Mouse (Mus musculus) heart, embryonic 12.5 days (tissue): ENCODE results near the gene Lrrc4. TPM values are rescaled to one million over a fixed set of nuclear protein-coding genes. Genes with fewer than 3 reads are reported as not detected.

Source experiments
- ATAC-seq: fragments of 200-750 bp; cut with Nextera tagmentation; 2 replicates; pipeline ENCODE4 v1.8.0; 2017; ENCODE audit warnings: moderate TSS enrichment, moderate library complexity; ENCODE audit not compliant: insufficient number of reproducible peaks, low FRiP score
- H3K27ac ChIP-seq: fragments of 300-500 bp; sonication (generic); 2 replicates; pipeline ENCODE4 v1.5.1; 2016; ENCODE audit warnings: mild to moderate bottlenecking, moderate library complexity; ENCODE audit not compliant: poor library complexity, severe bottlenecking
- H3K27me3 ChIP-seq: fragments of 300-500 bp; sonication (generic); replicated peaks from 2 replicates; pipeline ENCODE4 v1.6.1; 2016; ENCODE audit warnings: mild to moderate bottlenecking, moderate library complexity
- H3K36me3 ChIP-seq: fragments of 300-500 bp; sonication (generic); 2 replicates; pipeline ENCODE4 v1.6.1; 2016; ENCODE audit warnings: mild to moderate bottlenecking, moderate library complexity
- H3K4me1 ChIP-seq: fragments of 300-500 bp; sonication (generic); replicated peaks from 2 replicates; pipeline ENCODE4 v1.6.1; 2016; ENCODE audit warnings: mild to moderate bottlenecking
- H3K4me2 ChIP-seq: fragments of 300-500 bp; sonication (generic); 2 replicates; pipeline ENCODE4 v1.6.1; 2016; ENCODE audit warnings: mild to moderate bottlenecking, moderate library complexity
- H3K4me3 ChIP-seq: fragments of 300-500 bp; sonication (generic); 2 replicates; pipeline ENCODE4 v1.5.1; 2016; ENCODE audit warnings: mild to moderate bottlenecking
- H3K9ac ChIP-seq: fragments of 300-500 bp; sonication (generic); 2 replicates; pipeline ENCODE4 v1.6.1; 2016; ENCODE audit warnings: mild to moderate bottlenecking, moderate library complexity
- H3K9me3 ChIP-seq: fragments of 300-500 bp; sonication (generic); replicated peaks from 2 replicates; pipeline ENCODE4 v1.6.1; 2016; ENCODE audit warnings: mild to moderate bottlenecking, moderate library complexity
- WGBS: fragments of 180-500 bp; shearing (Covaris S2); methylation state at CpG from one replicate; pipeline ENCODE4 v1.1.7; 2016; 5-methylcytosine and 5-hydroxymethylcytosine counted together
- polyA plus RNA-seq: library from polyadenylated mRNA; unstranded; fragments of >200 nt; fragmentation: Nextera tagmentation; extraction: Ambion mirVana; gene quantifications from 2 replicates; pipeline ENCODE4 v1.2.1, GENCODE M21; 2016

Gene Lrrc4
- polyA plus RNA-seq, 1 experiment from 2014 or later: 0.51 TPM

DNA sequence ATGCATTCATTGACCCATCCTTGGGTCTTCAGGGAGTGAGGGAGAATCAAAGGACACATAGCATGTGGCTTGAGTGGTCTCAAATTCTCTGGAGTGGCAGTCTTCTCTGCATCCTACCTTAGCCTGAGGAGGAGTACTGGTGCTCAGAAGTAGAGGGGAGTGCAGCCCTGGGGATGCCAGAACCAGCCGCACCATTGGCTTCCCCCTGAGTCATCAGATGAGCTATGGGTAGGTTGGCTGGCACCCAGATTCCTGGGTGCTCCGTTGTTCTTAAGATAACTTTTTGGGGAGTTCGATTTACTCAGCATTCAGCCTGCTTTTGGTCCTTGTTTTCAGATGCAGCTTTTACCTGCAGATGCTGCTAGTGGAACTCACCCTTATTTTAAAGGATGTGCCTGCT, 10.0 kb upstream of the Lrrc4 start:
- Histone ChIP-seq H3K9ac (no peak overlapping the region), H3K4me1 (peaks cover 37% of the 10 kb centered on the region), H3K9me3 (no peaks in the 10 kb centered on the region), H3K27ac (no peak overlapping the region), H3K4me3 (no peak overlapping the region), H3K27me3 (no peaks in the 10 kb centered on the region), H3K36me3 (no peaks in the 10 kb centered on the region), H3K4me2 (no peak overlapping the region)
- ATAC-seq: no peak
- 70% methylated on average over 3 of the region's 3 CpGs for WGBS

DNA sequence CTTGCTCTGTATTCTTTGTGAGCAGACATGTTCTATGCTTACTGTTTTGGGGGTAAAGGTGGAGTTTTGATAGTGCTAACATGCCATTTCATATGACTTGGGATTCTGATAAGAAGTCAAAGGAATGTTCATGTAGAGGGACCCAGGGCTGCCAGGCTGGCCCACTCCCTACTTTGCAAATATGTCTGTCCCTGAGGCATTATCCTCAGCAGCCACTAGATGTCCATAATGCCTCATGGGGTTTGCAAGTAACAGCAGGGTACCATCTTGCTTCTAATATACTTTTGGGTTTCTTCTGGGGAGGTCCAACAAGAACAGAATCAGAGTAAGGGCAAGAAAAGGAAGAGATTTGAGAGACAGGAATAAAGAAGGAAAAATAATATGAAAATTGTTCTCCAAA, 5.1 kb upstream of the Lrrc4 start:
- Histone ChIP-seq H3K27ac (no peak overlapping the region), H3K4me3 (no peak overlapping the region), H3K4me2 (no peak overlapping the region), H3K4me1 (peaks cover 23% of the 10 kb centered on the region), H3K9ac (no peak overlapping the region), H3K36me3 (no peaks in the 10 kb centered on the region), H3K9me3 (no peaks in the 10 kb centered on the region), H3K27me3 (peaks cover 10% of the 10 kb centered on the region; the same call in 1 of the 2 replicates)
- no peak for ATAC-seq

DNA sequence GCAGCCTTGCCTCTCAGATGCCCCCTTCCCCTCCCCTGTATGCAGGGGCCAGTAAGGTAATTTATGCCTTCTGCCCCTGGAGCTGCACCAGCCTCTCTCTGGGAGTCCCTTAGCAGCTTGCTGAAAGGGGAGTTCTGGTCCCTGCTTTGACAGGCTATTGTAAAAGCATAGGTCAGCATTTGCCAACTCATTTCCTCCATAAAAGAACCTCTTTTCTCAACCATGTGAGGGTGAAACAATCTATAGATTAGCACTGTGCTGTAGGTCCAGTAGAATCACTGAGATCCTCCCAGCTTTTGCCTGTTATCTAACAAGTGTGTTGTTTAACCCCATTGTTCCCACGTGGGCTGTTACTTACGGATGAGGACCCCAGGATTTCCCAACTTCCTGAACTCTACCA, 2.5 kb upstream of the Lrrc4 start:
- Histone ChIP-seq H3K4me3 (peak overlapping the region; percentile 67; the same call in 1 of the 2 replicates), H3K4me2 (peak overlapping the region; percentile 100; the same call in 1 of the 2 replicates), H3K9me3 (no peaks in the 10 kb centered on the region), H3K4me1 (peaks cover 19% of the 10 kb centered on the region), H3K36me3 (no peaks in the 10 kb centered on the region), H3K27me3 (peaks cover 31% of the 10 kb centered on the region), H3K9ac (no peak overlapping the region), H3K27ac (no peak overlapping the region)
- ATAC-seq: no peak
- WGBS: 47% methylated on average over 2 of the region's 2 CpGs

DNA sequence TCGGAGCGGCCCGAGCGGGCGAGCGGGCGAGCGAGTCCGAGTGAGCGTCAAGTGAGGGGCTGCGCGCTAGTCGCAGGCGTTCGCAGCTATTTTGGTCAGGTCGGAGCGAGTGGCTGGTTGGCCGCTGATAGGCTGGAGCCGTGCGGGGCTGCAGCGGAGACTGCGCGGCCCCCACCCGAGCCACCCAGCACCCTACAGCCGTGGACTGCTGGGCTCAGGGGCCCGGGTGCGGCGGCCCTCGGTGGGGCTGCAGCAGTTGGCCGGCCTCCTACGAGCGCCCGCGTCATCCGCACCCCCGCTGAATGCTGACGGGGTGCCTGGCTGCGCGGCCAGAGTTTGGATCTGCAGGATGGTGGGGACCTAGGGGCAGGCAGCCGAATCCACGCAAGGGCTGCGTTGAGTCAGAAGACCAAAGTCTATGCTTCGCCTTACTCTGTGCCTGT, 1.9 kb upstream of the Lrrc4 start:
- no peak overlapping the region for H3K27ac ChIP-seq
- 1% methylated on average over 43 of the region's 43 CpGs for WGBS
- ATAC-seq: peak; percentile 39; the same call in 1 of the 2 replicates

DNA sequence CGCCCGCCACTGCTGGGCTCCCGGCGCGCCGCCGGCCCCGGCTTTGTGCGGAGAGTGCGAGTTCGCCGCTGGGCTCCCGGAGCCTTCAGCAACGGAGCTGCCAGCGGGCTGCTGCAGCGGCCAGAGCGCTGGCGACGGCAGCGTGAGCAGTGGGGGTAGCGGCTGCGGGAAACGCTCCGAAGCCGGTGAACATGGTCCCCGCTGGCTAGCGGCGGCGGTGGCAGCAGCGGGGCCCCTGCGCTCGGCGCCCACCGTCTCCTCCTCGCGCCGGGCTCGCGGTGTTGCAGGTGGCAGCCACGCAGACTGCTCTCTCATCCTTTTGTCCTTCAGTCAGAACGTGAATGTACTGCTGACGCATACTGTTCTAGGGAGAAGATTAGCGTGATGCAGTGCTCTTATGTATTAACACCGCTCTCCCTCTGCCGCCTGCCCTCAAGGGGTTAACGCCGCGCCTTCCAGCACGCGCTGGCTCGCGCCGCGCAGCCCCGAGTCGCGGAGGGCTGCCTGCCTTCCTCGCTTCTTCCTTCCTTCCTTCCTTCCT, 1.3 kb upstream of the Lrrc4 start:
- Histone ChIP-seq H3K27ac (peak overlapping the region; percentile 34; the same call in 1 of the 2 replicates), H3K4me1 (peaks cover 19% of the 10 kb centered on the region), H3K4me2 (peak overlapping the region; percentile 100), H3K36me3 (no peaks in the 10 kb centered on the region), H3K9me3 (no peaks in the 10 kb centered on the region), H3K9ac (peak overlapping the region; percentile 88), H3K4me3 (peak overlapping the region; percentile 67), H3K27me3 (peaks cover 31% of the 10 kb centered on the region)
- peak; percentile 61 for ATAC-seq
- WGBS: under 1% methylated on average over 56 of the region's 58 CpGs

More for the DNA sequence above, 1.9 kb upstream of the Lrrc4 start:
- Histone ChIP-seq H3K9ac (peak overlapping the region; percentile 88), H3K9me3 (no peaks in the 10 kb centered on the region), H3K36me3 (no peaks in the 10 kb centered on the region), H3K4me1 (peaks cover 19% of the 10 kb centered on the region), H3K4me3 (peak overlapping the region; percentile 67), H3K27me3 (peaks cover 31% of the 10 kb centered on the region), H3K4me2 (peak overlapping the region; percentile 100)

DNA sequence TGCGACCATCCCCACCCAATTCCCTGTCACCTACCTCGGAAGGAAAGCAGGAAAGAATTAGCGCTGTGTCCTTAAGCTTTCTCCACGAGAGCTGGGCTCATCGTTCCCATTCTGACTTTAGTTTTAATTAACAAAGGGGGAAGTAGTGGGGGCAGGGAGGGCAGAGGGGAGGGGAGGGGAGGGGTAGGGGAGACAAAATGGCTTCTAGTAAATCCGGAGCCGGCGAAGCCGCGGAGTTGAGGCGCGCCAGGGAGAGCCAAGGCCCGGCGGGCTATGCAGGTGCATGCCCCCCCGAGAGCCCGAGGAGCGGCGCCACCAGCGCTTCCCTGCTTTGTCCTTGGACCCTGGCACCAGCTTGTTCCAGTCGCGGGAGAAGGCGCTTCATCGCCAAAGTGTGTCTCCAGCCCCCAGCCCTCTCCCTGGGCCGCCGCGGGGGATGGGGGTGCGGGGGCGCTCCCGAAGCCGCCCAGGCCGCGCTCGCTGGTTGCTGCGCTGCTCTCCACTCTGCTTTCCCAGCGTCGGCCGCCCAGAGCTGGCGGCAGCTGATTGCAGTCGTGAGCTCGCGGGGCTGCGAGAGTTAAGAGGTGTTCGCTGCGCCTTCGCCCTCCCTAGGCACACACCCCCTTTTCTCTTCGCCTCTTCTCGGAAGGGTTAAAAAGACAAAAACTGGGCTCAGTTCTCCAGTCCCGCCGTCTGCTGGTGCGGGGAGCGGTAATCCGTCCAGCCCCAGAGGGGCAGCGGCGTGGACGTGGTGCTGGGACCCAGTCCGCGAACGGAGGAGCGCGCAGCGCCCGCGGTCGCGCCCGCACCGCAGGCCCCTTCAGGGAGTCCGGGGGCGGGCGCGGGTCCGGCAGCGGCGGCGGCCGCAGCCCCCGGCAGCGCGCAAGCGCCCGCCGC, 555 bp upstream of the Lrrc4 start:
- Histone ChIP-seq H3K27ac (no peak overlapping the region), H3K9ac (peak overlapping the region; percentile 88), H3K36me3 (no peaks in the 10 kb centered on the region), H3K4me3 (peak overlapping the region; percentile 67), H3K27me3 (peaks cover 31% of the 10 kb centered on the region), H3K9me3 (no peaks in the 10 kb centered on the region), H3K4me1 (peaks cover 24% of the 10 kb centered on the region), H3K4me2 (peak overlapping the region; percentile 100)
- ATAC-seq: peak; percentile 37; the same call in 1 of the 2 replicates
- WGBS: under 1% methylated on average over 78 of the region's 82 CpGs

DNA sequence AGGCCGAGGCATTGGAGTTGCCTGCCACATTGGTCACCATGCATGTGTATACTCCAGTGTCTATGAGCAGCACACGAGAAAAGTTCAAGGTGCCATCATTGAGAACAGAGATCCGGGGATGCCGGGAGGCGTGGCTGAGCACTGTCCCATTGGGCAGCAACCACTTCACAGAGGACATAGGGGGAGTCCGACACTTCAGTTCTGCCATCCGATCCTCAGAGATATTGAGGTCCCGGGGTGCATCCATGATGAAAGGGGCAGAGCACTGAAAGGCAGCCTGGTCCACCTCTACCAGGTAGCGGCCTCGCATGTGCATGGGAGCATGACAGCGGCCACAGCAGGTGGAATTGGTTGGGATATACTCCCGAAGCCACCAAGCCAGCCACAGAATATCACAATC, 1.2 kb downstream of the Lrrc4 start:
- no peak for ATAC-seq
- Histone ChIP-seq H3K27me3 (peaks cover 31% of the 10 kb centered on the region), H3K27ac (no peak overlapping the region), H3K4me1 (peaks cover 26% of the 10 kb centered on the region), H3K4me3 (no peak overlapping the region), H3K4me2 (no peak overlapping the region), H3K9ac (no peak overlapping the region), H3K9me3 (no peaks in the 10 kb centered on the region), H3K36me3 (no peaks in the 10 kb centered on the region)
- 91% methylated on average over 12 of the region's 12 CpGs for WGBS

DNA sequence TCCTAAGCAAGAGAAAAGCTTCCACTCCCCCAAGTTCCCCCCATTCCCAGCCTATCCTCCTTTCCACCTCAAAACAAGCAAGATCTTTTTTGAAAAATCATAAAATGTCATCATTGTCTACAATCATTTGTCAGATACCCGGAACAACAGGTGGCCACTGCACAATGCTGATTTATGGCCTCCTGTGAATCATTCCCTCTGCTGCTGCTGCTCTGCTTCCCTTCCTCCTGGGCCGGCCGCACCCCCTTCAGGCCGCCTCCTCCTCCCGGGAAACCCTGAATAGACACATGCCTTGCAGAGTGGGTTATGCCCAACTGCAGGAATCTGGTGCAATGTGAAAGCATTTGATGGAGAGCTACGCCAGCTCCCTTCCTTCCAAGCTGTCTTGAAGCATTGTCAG, 3.0 kb downstream of the Lrrc4 start:
- Histone ChIP-seq H3K27ac (no peak overlapping the region), H3K9ac (no peak overlapping the region), H3K4me1 (peaks cover 21% of the 10 kb centered on the region), H3K9me3 (no peaks in the 10 kb centered on the region), H3K27me3 (peaks cover 22% of the 10 kb centered on the region), H3K4me2 (no peak overlapping the region), H3K36me3 (no peaks in the 10 kb centered on the region), H3K4me3 (no peak overlapping the region)
- 48% methylated on average over 6 of the region's 6 CpGs for WGBS
- no peak for ATAC-seq

DNA sequence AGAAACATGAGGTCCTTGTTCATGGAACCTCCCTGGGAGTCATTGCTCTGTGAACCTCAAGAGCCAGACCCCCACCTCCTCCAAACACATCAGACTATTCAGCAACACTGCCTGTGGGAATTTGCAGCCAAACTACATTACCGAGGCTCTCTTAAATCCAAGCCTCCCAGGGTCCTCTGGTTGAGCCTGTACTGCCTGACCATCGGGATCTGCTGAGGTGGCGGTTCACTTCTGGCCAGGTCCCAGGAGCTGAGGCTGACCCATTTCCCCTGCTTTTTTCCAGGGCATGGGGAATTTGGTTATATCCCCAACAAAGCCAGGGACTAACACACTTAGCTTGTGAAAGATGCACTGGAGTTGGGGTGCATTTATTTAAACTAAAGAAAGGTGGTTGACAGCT, 4.0 kb downstream of the Lrrc4 start:
- Histone ChIP-seq H3K36me3 (no peaks in the 10 kb centered on the region), H3K4me1 (peaks cover 17% of the 10 kb centered on the region), H3K4me3 (no peak overlapping the region), H3K4me2 (no peak overlapping the region), H3K27ac (no peak overlapping the region), H3K9me3 (no peaks in the 10 kb centered on the region), H3K9ac (no peak overlapping the region), H3K27me3 (peaks cover 22% of the 10 kb centered on the region)
- WGBS: 64% methylated on average over 3 of the region's 3 CpGs
- ATAC-seq: no peak

DNA sequence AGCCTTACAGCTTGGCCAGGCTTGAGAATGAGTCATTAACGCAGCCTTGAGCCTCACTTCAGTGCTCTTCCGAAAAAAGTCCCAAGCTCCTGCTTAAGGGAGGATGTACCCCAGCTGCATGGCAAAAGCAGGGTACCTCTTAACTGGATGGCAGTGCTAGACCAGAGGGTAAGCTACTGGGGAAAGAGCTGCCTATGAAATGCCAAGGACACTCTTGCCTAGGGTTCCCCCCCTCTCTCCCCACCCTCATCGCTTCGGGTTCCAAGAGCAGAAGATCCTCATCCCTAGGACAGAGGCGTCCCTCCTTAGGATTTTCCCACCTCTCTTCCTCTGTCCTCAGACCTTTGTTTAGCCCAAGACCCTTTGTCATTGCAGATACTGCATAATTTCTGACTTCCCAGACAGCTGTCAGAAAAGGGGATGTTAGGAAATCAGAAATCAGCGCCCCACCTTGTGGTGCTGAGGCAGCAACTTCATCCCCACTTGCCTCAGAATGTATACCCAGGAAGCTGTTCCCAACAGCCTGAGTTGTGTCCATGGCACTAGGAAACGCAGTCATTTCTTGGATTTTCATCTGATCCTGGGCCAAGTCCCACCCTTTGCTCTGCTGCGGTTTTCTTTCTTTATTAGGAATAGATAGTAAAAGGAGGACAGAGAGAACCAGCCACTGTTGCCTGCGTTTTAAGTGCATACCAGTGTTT, 4.7 kb downstream of the Lrrc4 start:
- Histone ChIP-seq H3K4me1 (peaks cover 15% of the 10 kb centered on the region), H3K27me3 (peaks cover 22% of the 10 kb centered on the region), H3K27ac (no peak overlapping the region), H3K4me2 (no peak overlapping the region), H3K9me3 (no peaks in the 10 kb centered on the region), H3K4me3 (no peak overlapping the region), H3K9ac (no peak overlapping the region), H3K36me3 (no peaks in the 10 kb centered on the region)
- WGBS: 71% methylated on average over 9 of the region's 9 CpGs
- ATAC-seq: no peak

DNA sequence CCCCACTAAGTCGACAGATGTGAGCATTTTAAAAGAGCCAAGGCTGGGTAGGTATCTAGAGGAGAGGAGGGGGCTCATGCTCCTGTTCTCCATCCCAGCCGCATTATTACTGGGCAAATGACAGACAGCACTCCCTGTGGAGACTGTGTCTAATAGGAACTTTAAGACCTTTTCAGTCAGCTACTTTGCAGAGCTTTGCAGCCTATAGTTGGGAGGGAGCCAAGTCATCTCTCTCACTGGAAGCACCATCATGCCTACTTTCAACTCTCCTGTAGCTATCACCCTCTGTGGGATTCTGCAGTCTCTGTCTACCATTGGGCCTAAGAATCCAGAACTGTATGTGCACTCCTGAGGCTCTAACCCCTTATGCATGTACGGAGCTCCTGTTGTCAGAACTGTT, 5.7 kb downstream of the Lrrc4 start:
- WGBS: 84% methylated on average over 3 of the region's 3 CpGs
- H3K36me3 ChIP-seq: no peaks in the 10 kb centered on the region
- no peak overlapping the region for H3K9ac ChIP-seq
- peaks cover 14% of the 10 kb centered on the region for H3K27me3 ChIP-seq
- no peak for ATAC-seq
- no peak overlapping the region for H3K27ac ChIP-seq
- H3K9me3 ChIP-seq: no peaks in the 10 kb centered on the region
- H3K4me3 ChIP-seq: no peak overlapping the region
- H3K4me1 ChIP-seq: peaks cover 7% of the 10 kb centered on the region; the same call in 1 of the 2 replicates
- no peak overlapping the region for H3K4me2 ChIP-seq
